Mouse (Mus musculus): ENCODE measurements around the gene Ccdc57. TPM values are rescaled to one million over a fixed set of nuclear protein-coding genes. Genes with fewer than 3 reads are reported as not detected.

The Ccdc57 gene
- total and polyA plus RNA-seq, 2 experiments from 2014 or later: 4.8 to 7.1 TPM

GRCm38 (mm10) chr11:120913796-120914195 is 18.9 kb downstream of the Ccdc57 start:
- Histone ChIP-seq H3K4me3 (ENCODE audit: low read length) (no peak overlapping the region), H3K9ac (replicated peaks; ENCODE audit: low read length) (no peak overlapping the region), H3K9me3 (ENCODE audit: low read length) (no peaks in the 10 kb centered on the region), H3K4me1 (ENCODE audit: insufficient read depth, low read length) (no peaks in the 10 kb centered on the region), H3K27me3 (ENCODE audit: insufficient read depth, low read length) (no peaks in the 10 kb centered on the region), H3K4me2 (ENCODE audit: low read depth, low read length) (no peak overlapping the region), H3K27ac (no peak overlapping the region), H3K36me3 (ENCODE audit: insufficient read depth, low read length) (peaks cover under 1% of the 10 kb centered on the region; the same call in 1 of the 2 replicates)
- TF ChIP-seq CTCF (IDR thresholded peaks at IDR 0.05; ENCODE audit: low read depth): no peak
- DNase-seq (ENCODE audit: low spot score) (no peak), ATAC-seq (no peak)
- 97% methylated on average over 4 of the region's 4 CpGs for WGBS

- WGBS: 14% methylated on average over 1 of the region's 1 CpGs
- ATAC-seq (peak; percentile 93), DNase-seq (ENCODE audit: low spot score) (peak; percentile 88)
- Histone ChIP-seq H3K36me3 (ENCODE audit: insufficient read depth, low read length) (peaks cover 4% of the 10 kb centered on the region; the same call in 1 of the 2 replicates), H3K4me1 (ENCODE audit: insufficient read depth, low read length) (no peaks in the 10 kb centered on the region), H3K9me3 (ENCODE audit: low read length) (no peaks in the 10 kb centered on the region), H3K9ac (replicated peaks; ENCODE audit: low read length) (no peak overlapping the region), H3K27me3 (ENCODE audit: insufficient read depth, low read length) (no peaks in the 10 kb centered on the region), H3K27ac (no peak overlapping the region), H3K4me2 (ENCODE audit: low read depth, low read length) (no peak overlapping the region), H3K4me3 (ENCODE audit: low read length) (no peak overlapping the region)
- peak; percentile 99 for TF ChIP-seq CTCF (IDR thresholded peaks at IDR 0.05; ENCODE audit: low read depth)
These were observed 27.2 kb downstream of the Ccdc57 start for GRCm38 (mm10) chr11:120905430-120905873.

GRCm38 (mm10) chr11:120904561-120904960 is 28.1 kb downstream of the Ccdc57 start:
- H3K4me1 ChIP-seq (ENCODE audit: insufficient read depth, low read length): no peaks in the 10 kb centered on the region
- H3K9ac ChIP-seq (replicated peaks; ENCODE audit: low read length): no peak overlapping the region
- H3K27me3 ChIP-seq (ENCODE audit: insufficient read depth, low read length): no peaks in the 10 kb centered on the region
- TF ChIP-seq CTCF (IDR thresholded peaks at IDR 0.05; ENCODE audit: low read depth): no peak
- DNase-seq (ENCODE audit: low spot score) (no peak), ATAC-seq (no peak)
- H3K36me3 ChIP-seq (ENCODE audit: insufficient read depth, low read length): peaks cover 4% of the 10 kb centered on the region; the same call in 1 of the 2 replicates
- WGBS: 93% methylated on average over 3 of the region's 3 CpGs
- H3K4me3 ChIP-seq (ENCODE audit: low read length): no peak overlapping the region
- no peak overlapping the region for H3K27ac ChIP-seq
- H3K9me3 ChIP-seq (ENCODE audit: low read length): no peaks in the 10 kb centered on the region
- no peak overlapping the region for H3K4me2 ChIP-seq (ENCODE audit: low read depth, low read length)

GRCm38 (mm10) chr11:120903159-120903850 is 29.4 kb downstream of the Ccdc57 start:
- no peak for DNase-seq (ENCODE audit: low spot score)
- H3K27me3 ChIP-seq (ENCODE audit: insufficient read depth, low read length): no peaks in the 10 kb centered on the region
- H3K36me3 ChIP-seq (ENCODE audit: insufficient read depth, low read length): peaks cover 4% of the 10 kb centered on the region; the same call in 1 of the 2 replicates
- H3K4me2 ChIP-seq (ENCODE audit: low read depth, low read length): no peak overlapping the region
- no peaks in the 10 kb centered on the region for H3K4me1 ChIP-seq (ENCODE audit: insufficient read depth, low read length)
- no peak overlapping the region for H3K27ac ChIP-seq
- no peak overlapping the region for H3K4me3 ChIP-seq (ENCODE audit: low read length)
- H3K9me3 ChIP-seq (ENCODE audit: low read length): no peaks in the 10 kb centered on the region
- WGBS: 80% methylated on average over 24 of the region's 24 CpGs
- H3K9ac ChIP-seq (replicated peaks; ENCODE audit: low read length): no peak overlapping the region
- no peak for TF ChIP-seq CTCF (IDR thresholded peaks at IDR 0.05; ENCODE audit: low read depth)
- no peak for ATAC-seq

GRCm38 (mm10) chr11:120902487-120903142 is 30.1 kb downstream of the Ccdc57 start:
- DNase-seq (ENCODE audit: low spot score) (no peak), ATAC-seq (no peak)
- Histone ChIP-seq H3K4me3 (ENCODE audit: low read length) (no peak overlapping the region), H3K36me3 (ENCODE audit: insufficient read depth, low read length) (peaks cover 6% of the 10 kb centered on the region), H3K9ac (replicated peaks; ENCODE audit: low read length) (no peak overlapping the region), H3K27me3 (ENCODE audit: insufficient read depth, low read length) (no peaks in the 10 kb centered on the region), H3K9me3 (ENCODE audit: low read length) (no peaks in the 10 kb centered on the region), H3K4me1 (ENCODE audit: insufficient read depth, low read length) (no peaks in the 10 kb centered on the region), H3K27ac (no peak overlapping the region), H3K4me2 (ENCODE audit: low read depth, low read length) (no peak overlapping the region)
- 52% methylated on average over 10 of the region's 10 CpGs for WGBS
- TF ChIP-seq CTCF (IDR thresholded peaks at IDR 0.05; ENCODE audit: low read depth): no peak

GRCm38 (mm10) chr11:120901729-120902486 is 30.8 kb downstream of the Ccdc57 start:
- Histone ChIP-seq H3K4me1 (ENCODE audit: insufficient read depth, low read length) (no peaks in the 10 kb centered on the region), H3K27me3 (ENCODE audit: insufficient read depth, low read length) (no peaks in the 10 kb centered on the region), H3K4me2 (ENCODE audit: low read depth, low read length) (no peak overlapping the region), H3K4me3 (ENCODE audit: low read length) (no peak overlapping the region), H3K9ac (replicated peaks; ENCODE audit: low read length) (no peak overlapping the region), H3K9me3 (ENCODE audit: low read length) (no peaks in the 10 kb centered on the region), H3K36me3 (ENCODE audit: insufficient read depth, low read length) (peaks cover 10% of the 10 kb centered on the region), H3K27ac (no peak overlapping the region)
- 79% methylated on average over 21 of the region's 21 CpGs for WGBS
- DNase-seq (ENCODE audit: low spot score) (no peak), ATAC-seq (no peak)
- no peak for TF ChIP-seq CTCF (IDR thresholded peaks at IDR 0.05; ENCODE audit: low read depth)
